21 mouse cellular contexts compared by ENCODE assay signal in genomic region chr11:99100215-99100614, GRCm38 (mm10). TPM values are rescaled to one million over a fixed set of nuclear protein-coding genes. Genes with fewer than 3 reads are reported as not detected.
DNase-seq lines count a peak whose midpoint lies in the region; ATAC-seq lines count a peak whose summit lies in the region.
"Had no signal": no experiment of that assay in that cellular context is flagged by ENCODE, and none has a peak within 500 bp of the region (broad histone marks: within the 10 kb centered on the region; RNA-seq: fewer than 3 reads in every experiment).

No protein-coding gene starts in this region.

- no peak overlapping the region for H3K4me3 ChIP-seq in hindbrain, embryonic 10.5 days
- H3K4me3 ChIP-seq in hindbrain, embryonic 12.5 days = no peak overlapping the region
- no peak overlapping the region for H3K4me3 ChIP-seq in embryonic facial prominence, embryonic 10.5 days
- no peak overlapping the region for H3K4me3 ChIP-seq in limb, embryonic 10.5 days
- H3K4me3 ChIP-seq in kidney, embryonic 14.5 days (ENCODE audit: low read length) = no peak overlapping the region
- H3K4me3 ChIP-seq: embryonic facial prominence, embryonic 12.5 days; forebrain, embryonic 10.5 days; forebrain, embryonic 13.5 days; gastrocnemius, adult 2 months; heart, embryonic 13.5 days; hindbrain, embryonic 13.5 days had no signal

- H3K9ac ChIP-seq in hindbrain, embryonic 12.5 days = no peak overlapping the region
- H3K9ac ChIP-seq in kidney, embryonic 14.5 days (ENCODE audit: low read depth, low read length) = no peak overlapping the region
- H3K9ac ChIP-seq: embryonic facial prominence, embryonic 12.5 days; forebrain, embryonic 13.5 days; heart, embryonic 13.5 days; hindbrain, embryonic 13.5 days had no signal

- H3K27me3 ChIP-seq in hindbrain, embryonic 10.5 days (ENCODE audit: insufficient read depth, poor library complexity, severe bottlenecking) = no peaks in the 10 kb centered on the region
- no peaks in the 10 kb centered on the region for H3K27me3 ChIP-seq in hindbrain, embryonic 12.5 days
- H3K27me3 ChIP-seq in embryonic facial prominence, embryonic 10.5 days (replicated peaks; ENCODE audit: low read depth, poor library complexity, severe bottlenecking) = no peaks in the 10 kb centered on the region
- H3K27me3 ChIP-seq in limb, embryonic 10.5 days (ENCODE audit: low read depth, poor library complexity, severe bottlenecking) = no peaks in the 10 kb centered on the region
- no peaks in the 10 kb centered on the region for H3K27me3 ChIP-seq in kidney, embryonic 14.5 days (ENCODE audit: control insufficient read depth, insufficient read depth, low read length)
- H3K27me3 ChIP-seq: embryonic facial prominence, embryonic 12.5 days; forebrain, embryonic 13.5 days; heart, embryonic 13.5 days; hindbrain, embryonic 13.5 days; Patski had no signal

- H3K4me1 ChIP-seq in hindbrain, embryonic 10.5 days (replicated peaks) = 0 out of 2 replicates have a peak, but pooled peaks cover 2% of the 10 kb centered on the region
- no peaks in the 10 kb centered on the region for H3K4me1 ChIP-seq in hindbrain, embryonic 12.5 days
- peaks cover 40% of the 10 kb centered on the region for H3K4me1 ChIP-seq in embryonic facial prominence, embryonic 10.5 days
- H3K4me1 ChIP-seq in limb, embryonic 10.5 days = peaks cover 68% of the 10 kb centered on the region
- H3K4me1 ChIP-seq in kidney, embryonic 14.5 days (ENCODE audit: control insufficient read depth, insufficient read depth, low read length) = no peaks in the 10 kb centered on the region
- H3K4me1 ChIP-seq: forebrain, embryonic 13.5 days; hindbrain, embryonic 13.5 days had no signal

- ATAC-seq in hindbrain, embryonic 12.5 days (ENCODE audit: low FRiP score) = no peak
- no peak for ATAC-seq in kidney, embryonic 14.5 days (ENCODE audit: low FRiP score, low TSS enrichment)
- ATAC-seq in granulocyte monocyte progenitor cell, adult 5-6 weeks (replicated peaks; ENCODE audit: poor library complexity, severe bottlenecking) = no peak
- ATAC-seq: forebrain, embryonic 13.5 days; forebrain, embryonic 16.5 days; hindbrain, embryonic 16.5 days; inflammation-experienced regulatory T-cells, adult 6 months; intestine, postnatal 0 days; Patski had no signal

- H3K27ac ChIP-seq in hindbrain, embryonic 10.5 days = 0 out of 2 replicates have a peak overlapping the region, but pooled peaks have one; percentile 13
- H3K27ac ChIP-seq in hindbrain, embryonic 12.5 days = no peak overlapping the region
- H3K27ac ChIP-seq in embryonic facial prominence, embryonic 10.5 days (replicated peaks) = peak overlapping the region; percentile 44; the same call in 1 of the 2 replicates
- peak overlapping the region; percentile 89 for H3K27ac ChIP-seq in limb, embryonic 10.5 days
- H3K27ac ChIP-seq in kidney, embryonic 14.5 days (ENCODE audit: low read depth, low read length) = no peak overlapping the region
- H3K27ac ChIP-seq: embryonic facial prominence, embryonic 12.5 days; forebrain, embryonic 10.5 days; forebrain, embryonic 13.5 days; hindbrain, embryonic 13.5 days had no signal

- H3K36me3 ChIP-seq in hindbrain, embryonic 10.5 days = no peaks in the 10 kb centered on the region
- no peaks in the 10 kb centered on the region for H3K36me3 ChIP-seq in hindbrain, embryonic 12.5 days
- H3K36me3 ChIP-seq in embryonic facial prominence, embryonic 10.5 days (replicated peaks) = no peaks in the 10 kb centered on the region
- H3K36me3 ChIP-seq in limb, embryonic 10.5 days = no peaks in the 10 kb centered on the region
- no peaks in the 10 kb centered on the region for H3K36me3 ChIP-seq in kidney, embryonic 14.5 days (ENCODE audit: control insufficient read depth, insufficient read depth, low read length)
- H3K36me3 ChIP-seq: embryonic facial prominence, embryonic 12.5 days; forebrain, embryonic 10.5 days; heart, embryonic 13.5 days; hindbrain, embryonic 13.5 days had no signal

- no peaks in the 10 kb centered on the region for H3K9me3 ChIP-seq in hindbrain, embryonic 10.5 days
- no peaks in the 10 kb centered on the region for H3K9me3 ChIP-seq in hindbrain, embryonic 12.5 days (replicated peaks)
- H3K9me3 ChIP-seq in embryonic facial prominence, embryonic 10.5 days = no peaks in the 10 kb centered on the region
- H3K9me3 ChIP-seq in limb, embryonic 10.5 days (replicated peaks) = no peaks in the 10 kb centered on the region
- H3K9me3 ChIP-seq in kidney, embryonic 14.5 days (ENCODE audit: control insufficient read depth, low read length) = no peaks in the 10 kb centered on the region
- H3K9me3 ChIP-seq: embryonic facial prominence, embryonic 12.5 days; forebrain, embryonic 10.5 days; forebrain, embryonic 13.5 days; heart, embryonic 13.5 days; hindbrain, embryonic 13.5 days had no signal

- DNase-seq in hindbrain, embryonic 10.5 days (ENCODE audit: low spot score) = no peak
- no peak for DNase-seq in embryonic facial prominence, embryonic 10.5 days (ENCODE audit: low spot score)
- no peak for DNase-seq in limb, embryonic 10.5 days (ENCODE audit: low spot score)
- DNase-seq in urinary bladder, postnatal 14 days (ENCODE audit: low spot score) = no peak
- DNase-seq: B cell, adult 2 months; cerebellum, adult 18-20 months; cerebellum, adult 9-10 months; gastrocnemius, adult 2 months had no signal

- WGBS in hindbrain, embryonic 10.5 days = 89% methylated on average over 5 of the region's 5 CpGs
- WGBS in hindbrain, embryonic 12.5 days = 84% methylated on average over 5 of the region's 5 CpGs
- WGBS in embryonic facial prominence, embryonic 10.5 days = 89% methylated on average over 5 of the region's 5 CpGs
- WGBS in limb, embryonic 10.5 days = 87% methylated on average over 5 of the region's 5 CpGs
- WGBS in kidney, embryonic 14.5 days = 84% methylated on average over 5 of the region's 5 CpGs

- no peak overlapping the region for H3K4me2 ChIP-seq in hindbrain, embryonic 12.5 days (replicated peaks)
- H3K4me2 ChIP-seq in kidney, embryonic 14.5 days (replicated peaks; ENCODE audit: low read depth, low read length) = no peak overlapping the region
- H3K4me2 ChIP-seq: embryonic facial prominence, embryonic 12.5 days; forebrain, embryonic 13.5 days; heart, embryonic 13.5 days; hindbrain, embryonic 13.5 days had no signal

RNA-seq across cellular contexts. Expression of gene Tns4, which starts 11.1 kb away (rescaled TPM):
- 0.67 and 1.0 TPM in 2 replicates for polyA plus RNA-seq in hindbrain, embryonic 10.5 days (2016; fragmentation: Nextera tagmentation; extraction: Ambion mirVana)
- 0.32 and 0.36 TPM in 2 replicates for polyA plus RNA-seq in hindbrain, embryonic 12.5 days (2016; fragmentation: Nextera tagmentation; extraction: Ambion mirVana)
- 0.96 and 1.0 TPM in 2 replicates for polyA plus RNA-seq in embryonic facial prominence, embryonic 10.5 days (2016; fragmentation: Nextera tagmentation; extraction: Ambion mirVana)
- 0.74 and 1.4 TPM in 2 replicates for polyA plus RNA-seq in limb, embryonic 10.5 days (2016; fragmentation: Nextera tagmentation; extraction: Ambion mirVana)
- 0.11 and 0.20 TPM in 2 replicates for polyA plus RNA-seq in kidney, embryonic 14.5 days (2014; fragmentation: Nextera tagmentation; extraction: Ambion mirVana)
- total RNA-seq in granulocyte monocyte progenitor cell, adult 5-6 weeks (2014; fragmentation: Nextera tagmentation) = 2.8 and 3.0 TPM in 2 replicates
- 0.62 and 3.1 TPM in 2 replicates for total RNA-seq in granulocyte monocyte progenitor cell, adult 5-6 weeks (2017)
- polyA plus RNA-seq: forebrain, embryonic 13.5 days; forebrain, embryonic 16.5 days; Patski had no signal

RNA-seq across cellular contexts. Expression of gene Ccr7, which starts 54.7 kb away (rescaled TPM):
- 0.21 and 0.25 TPM in 2 replicates for polyA plus RNA-seq in hindbrain, embryonic 10.5 days (2016; fragmentation: Nextera tagmentation; extraction: Ambion mirVana)
- polyA plus RNA-seq in hindbrain, embryonic 12.5 days (2016; fragmentation: Nextera tagmentation; extraction: Ambion mirVana) = 0.25 and 0.42 TPM in 2 replicates
- 0.50 and 0.78 TPM in 2 replicates for polyA plus RNA-seq in embryonic facial prominence, embryonic 10.5 days (2016; fragmentation: Nextera tagmentation; extraction: Ambion mirVana)
- polyA plus RNA-seq in limb, embryonic 10.5 days (2016; fragmentation: Nextera tagmentation; extraction: Ambion mirVana) = 0.82 and 1.3 TPM in 2 replicates
- polyA plus RNA-seq in kidney, embryonic 14.5 days (2014; fragmentation: Nextera tagmentation; extraction: Ambion mirVana) = 0.13 TPM in 1 of 2 replicates, not detected in the other
- not detected in 2 replicates for total RNA-seq in granulocyte monocyte progenitor cell, adult 5-6 weeks (2014; fragmentation: Nextera tagmentation)
- total RNA-seq in granulocyte monocyte progenitor cell, adult 5-6 weeks (2017) = 0.34 TPM in 1 of 2 replicates, not detected in the other
- total RNA-seq: gastrocnemius, adult 2 months had no signal
- polyA plus RNA-seq: forebrain, embryonic 13.5 days; forebrain, embryonic 16.5 days; hindbrain, embryonic 13.5 days; hindbrain, embryonic 16.5 days had no signal

RNA-seq across cellular contexts. Expression of gene Igfbp4, which starts 59.2 kb away (rescaled TPM):
- 424 and 437 TPM in 2 replicates for polyA plus RNA-seq in hindbrain, embryonic 10.5 days (2016; fragmentation: Nextera tagmentation; extraction: Ambion mirVana)
- 428 and 445 TPM in 2 replicates for polyA plus RNA-seq in hindbrain, embryonic 12.5 days (2016; fragmentation: Nextera tagmentation; extraction: Ambion mirVana)
- 658 and 684 TPM in 2 replicates for polyA plus RNA-seq in embryonic facial prominence, embryonic 10.5 days (2016; fragmentation: Nextera tagmentation; extraction: Ambion mirVana)
- 899 and 1,008 TPM in 2 replicates for polyA plus RNA-seq in limb, embryonic 10.5 days (2016; fragmentation: Nextera tagmentation; extraction: Ambion mirVana)
- polyA plus RNA-seq in kidney, embryonic 14.5 days (2014; fragmentation: Nextera tagmentation; extraction: Ambion mirVana) = 421 and 542 TPM in 2 replicates
- total RNA-seq in granulocyte monocyte progenitor cell, adult 5-6 weeks (2014; fragmentation: Nextera tagmentation) = 236 and 288 TPM in 2 replicates
- 279 and 410 TPM in 2 replicates for total RNA-seq in granulocyte monocyte progenitor cell, adult 5-6 weeks (2017)

Comparison
In these comparisons a context has a peak if more than half of its experiments do, and no peak if none do; other contexts are left out.
1. H3K27ac ChIP-seq: peak in hindbrain, embryonic 10.5 days (single experiment), embryonic facial prominence, embryonic 10.5 days (single experiment) and limb, embryonic 10.5 days (single experiment); none in hindbrain, embryonic 12.5 days (single experiment) and kidney, embryonic 14.5 days (single experiment).